Mouse (Mus musculus) G1E-ER4 (cell line): ENCODE data around the gene Nmt1. TPM values are rescaled to one million over a fixed set of nuclear protein-coding genes. Genes with fewer than 3 reads are reported as not detected.

ENCODE experiments used
- GATA1 ChIP-seq: IDR thresholded peaks from one replicate; pipeline ENCODE4 v1.8.0; 2012; ENCODE audit warnings: low read length, inconsistent platforms
- polyA plus RNA-seq: library from polyadenylated mRNA; stranded (reverse); fragments of >175 nt; gene quantifications from 2 replicates; pipeline ENCODE4 v1.2.3, GENCODE M21; 2012

The Nmt1 gene
- polyA plus RNA-seq, 1 experiment: 5.0 TPM

DNA sequence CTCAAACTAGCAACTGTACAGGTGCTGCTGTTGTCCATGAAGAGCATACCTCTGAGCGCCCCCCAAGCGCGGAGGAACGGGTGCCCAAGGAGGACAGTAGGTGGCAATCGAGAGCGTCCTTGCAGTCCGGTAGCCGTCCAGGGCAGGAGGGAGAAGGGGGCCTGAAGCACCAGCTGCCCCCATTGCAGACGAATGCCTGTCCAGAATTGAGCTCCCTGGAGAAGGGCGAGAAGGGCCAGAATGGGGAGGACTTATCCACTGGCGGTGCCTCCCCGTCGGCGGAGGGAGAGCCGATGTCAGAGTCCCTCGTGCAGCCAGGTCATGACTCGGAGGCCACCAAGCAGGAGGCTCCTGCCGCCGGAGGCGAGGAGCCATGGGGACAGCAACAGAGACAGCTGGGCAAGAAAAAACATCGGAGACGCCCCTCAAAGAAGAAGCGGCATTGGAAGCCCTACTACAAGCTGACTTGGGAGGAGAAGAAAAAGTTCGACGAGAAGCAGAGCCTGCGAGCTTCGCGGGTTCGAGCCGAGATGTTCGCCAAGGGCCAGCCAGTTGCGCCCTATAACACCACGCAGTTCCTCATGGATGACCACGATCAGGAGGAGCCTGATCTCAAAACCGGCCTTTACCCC is 89.1 kb downstream of the Nmt1 start:
- TF ChIP-seq GATA1: no peak

DNA sequence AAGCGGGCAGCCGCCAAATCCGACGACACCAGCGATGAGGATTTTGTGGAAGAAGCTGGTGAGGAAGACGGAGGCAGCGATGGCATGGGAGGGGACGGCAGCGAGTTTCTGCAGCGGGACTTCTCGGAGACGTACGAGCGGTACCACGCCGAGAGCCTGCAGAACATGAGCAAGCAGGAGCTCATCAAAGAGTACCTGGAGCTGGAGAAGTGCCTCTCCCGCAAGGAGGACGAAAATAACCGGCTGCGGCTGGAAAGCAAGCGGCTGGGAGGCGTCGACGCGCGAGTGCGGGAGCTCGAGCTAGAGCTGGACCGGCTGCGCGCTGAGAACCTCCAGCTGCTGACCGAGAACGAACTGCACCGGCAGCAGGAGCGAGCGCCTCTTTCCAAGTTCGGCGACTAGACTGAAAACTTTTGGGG is 89.6 kb downstream of the Nmt1 start:
- no peak for TF ChIP-seq GATA1

Other genes with a start within 250 kb of the Nmt1 start
- gene Gjc1, start 208.5 kb upstream of the Nmt1 start, polyA plus RNA-seq: not detected in 2 replicates
- not detected in 2 replicates for gene Higd1b, start 192.3 kb upstream of the Nmt1 start, polyA plus RNA-seq
- 364 and 388 TPM in 2 replicates for gene Eftud2, start 147.2 kb upstream of the Nmt1 start, polyA plus RNA-seq
- 0.13 and 0.24 TPM in 2 replicates for gene Ccdc103, start 147.0 kb upstream of the Nmt1 start, polyA plus RNA-seq
- gene Fam187a, start 143.0 kb upstream of the Nmt1 start, polyA plus RNA-seq: not detected in 2 replicates
- gene Gfap, start 127.3 kb upstream of the Nmt1 start, polyA plus RNA-seq: 0.02 TPM in 1 of 2 replicates, not detected in the other
- gene Kif18b, start 103.1 kb upstream of the Nmt1 start, polyA plus RNA-seq: 32.8 and 39.4 TPM in 2 replicates
- not detected in 2 replicates for gene C1ql1, start 81.5 kb upstream of the Nmt1 start, polyA plus RNA-seq
- gene Dcakd, start 143 bp downstream of the Nmt1 start, polyA plus RNA-seq: 136 and 225 TPM in 2 replicates
- gene Plcd3, start 73.5 kb downstream of the Nmt1 start, polyA plus RNA-seq: 0.03 TPM in 1 of 2 replicates, not detected in the other
- 27.3 and 31.9 TPM in 2 replicates for gene Acbd4, start 73.5 kb downstream of the Nmt1 start, polyA plus RNA-seq
- gene Hexim1, start 88.0 kb downstream of the Nmt1 start, polyA plus RNA-seq: 40.7 and 42.1 TPM in 2 replicates
- gene Hexim2, start 104.2 kb downstream of the Nmt1 start, polyA plus RNA-seq: 9.8 and 12.5 TPM in 2 replicates
- 0.02 TPM in 1 of 2 replicates, not detected in the other for gene Fmnl1, start 142.9 kb downstream of the Nmt1 start, polyA plus RNA-seq
- not detected in 2 replicates for gene 1700023F06Rik, start 180.4 kb downstream of the Nmt1 start, polyA plus RNA-seq
- gene Spata32, start 190.2 kb downstream of the Nmt1 start, polyA plus RNA-seq: not detected in 2 replicates
- gene Map3k14, start 239.3 kb downstream of the Nmt1 start, polyA plus RNA-seq: 5.0 and 5.6 TPM in 2 replicates